Mouse (Mus musculus) T-cell, adult 2 months (primary cell): ENCODE measurements around the gene B4galnt4.
A peak's percentile ranks its signal among the peaks of the same experiment; 100 is the strongest.
"Not testable (repeated sequence)": the region's sequence is repeated elsewhere in the genome, so short reads cannot be mapped to it uniquely, and the experiment has no call there.

Experiments
- DNase-seq: peaks from one replicate; pipeline ENCODE4 v3.0.0; 2022; ENCODE audit warnings: low spot score

B4galnt4 gene

DNA sequence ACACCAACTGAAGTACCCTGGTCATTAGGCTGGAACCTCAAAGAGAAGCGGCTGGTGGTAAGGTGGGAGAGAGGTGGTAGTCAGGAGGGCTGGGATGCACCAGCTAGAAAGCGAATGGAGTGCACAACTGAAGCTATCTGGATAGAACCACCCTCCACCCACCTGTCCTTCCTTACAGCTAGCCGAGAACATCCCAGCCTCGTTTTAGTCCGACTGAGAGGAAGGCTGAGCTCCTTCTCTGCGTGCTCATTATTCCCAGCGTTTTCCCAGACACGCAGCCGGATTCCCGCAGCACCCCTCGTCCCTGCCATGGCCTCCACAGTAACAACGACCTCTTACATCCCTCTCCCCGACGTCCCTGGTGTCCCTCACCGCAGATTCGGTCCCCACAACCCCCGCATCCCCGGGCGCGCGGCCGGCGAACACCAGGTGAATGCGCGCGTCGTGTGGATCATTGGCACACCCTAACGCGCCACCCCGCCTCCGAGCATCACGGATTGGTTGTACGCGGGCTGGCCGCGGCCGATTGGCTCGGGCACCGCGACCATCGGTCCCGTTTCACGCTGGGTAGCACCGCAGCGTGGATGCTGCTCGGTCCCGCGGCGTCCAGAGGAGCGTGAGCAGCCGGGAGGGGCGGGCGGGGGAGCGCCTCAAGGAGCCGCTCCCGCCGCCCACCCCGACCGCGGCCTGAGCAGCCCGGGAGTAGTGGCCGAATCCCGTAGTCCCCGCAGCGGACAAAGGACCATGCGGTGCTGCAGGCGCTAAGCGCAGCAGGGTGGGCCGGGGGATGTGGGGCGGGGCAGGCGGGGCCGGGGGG is at the start of gene B4galnt4:
Gene B4galnt4 (plus strand): TSS at position 679 of the 817 bp plus-strand sequence.
- DNase-seq = peak; percentile 28

DNA sequence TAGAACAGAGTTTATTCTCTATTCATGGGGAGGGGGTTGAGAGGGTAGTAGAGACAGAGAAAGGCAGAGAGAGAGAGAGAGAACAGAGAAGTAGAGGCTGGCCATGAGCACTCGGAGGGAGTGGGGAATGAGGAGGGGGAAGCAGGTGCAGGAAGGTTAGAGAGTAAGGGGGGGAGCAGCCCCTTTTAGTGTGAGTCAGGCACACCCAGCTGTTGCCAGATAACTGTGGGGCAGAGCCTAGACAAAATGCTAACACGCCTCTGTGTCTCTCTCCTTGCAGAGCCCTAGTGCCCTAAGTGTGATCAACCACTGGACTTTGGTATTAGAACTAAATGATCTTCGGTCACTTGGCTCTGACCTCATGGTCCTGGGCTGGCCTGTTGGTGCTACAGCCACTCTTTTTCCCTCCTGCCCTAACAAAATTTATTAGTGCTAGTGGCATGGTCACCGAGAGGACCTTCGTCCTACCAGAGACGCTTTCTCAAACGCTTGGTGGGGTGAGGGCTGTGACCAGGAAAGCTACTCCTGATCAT is 49.6 kb upstream of the B4galnt4 start:
- no peak for DNase-seq

DNA sequence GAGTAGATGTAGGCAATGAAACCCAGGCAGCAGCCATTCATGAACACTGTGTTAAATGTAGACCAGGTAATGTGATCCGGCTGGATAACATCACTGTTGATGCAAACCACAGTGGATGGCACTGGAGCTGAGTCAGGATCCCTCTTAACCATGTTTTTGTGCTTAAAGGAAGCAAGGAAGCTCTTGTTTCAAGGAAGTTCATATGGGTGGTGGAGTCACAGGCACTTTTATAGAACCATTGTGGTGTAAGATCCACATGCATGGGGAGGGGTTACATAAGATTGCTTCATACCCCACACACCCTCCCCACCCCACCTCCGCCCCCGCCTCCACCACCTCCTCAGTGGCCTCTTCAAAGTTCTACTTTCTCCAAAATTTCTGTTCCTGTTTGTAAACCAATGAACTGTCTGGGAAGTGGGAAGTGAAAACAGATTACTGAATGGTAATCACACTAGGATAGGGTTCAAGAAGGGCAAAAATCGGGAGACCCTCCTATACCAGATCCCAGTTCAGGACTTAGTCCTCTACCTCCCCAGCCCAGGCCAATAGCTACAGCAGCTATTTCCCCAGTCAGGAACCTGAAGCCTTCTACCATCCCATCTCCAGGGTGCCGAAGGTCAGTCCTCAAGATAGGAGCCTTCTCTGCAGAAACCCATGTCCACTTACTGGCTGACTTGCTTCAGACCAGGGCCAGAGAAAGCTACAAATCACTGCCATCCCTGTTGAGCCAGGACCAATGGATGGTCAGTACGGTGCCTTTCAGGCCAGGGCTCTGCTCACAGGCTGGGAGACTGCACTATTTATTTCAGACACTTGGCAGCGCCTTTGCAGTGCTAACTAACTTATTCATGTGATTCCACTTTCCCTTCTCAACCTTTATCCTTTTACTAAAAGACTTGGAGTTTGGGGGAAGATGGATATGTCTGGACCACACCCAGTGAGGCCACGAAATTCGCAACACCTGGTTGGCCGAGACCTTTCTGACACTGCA is 43.9 kb upstream of the B4galnt4 start:
- DNase-seq = no peak

DNA sequence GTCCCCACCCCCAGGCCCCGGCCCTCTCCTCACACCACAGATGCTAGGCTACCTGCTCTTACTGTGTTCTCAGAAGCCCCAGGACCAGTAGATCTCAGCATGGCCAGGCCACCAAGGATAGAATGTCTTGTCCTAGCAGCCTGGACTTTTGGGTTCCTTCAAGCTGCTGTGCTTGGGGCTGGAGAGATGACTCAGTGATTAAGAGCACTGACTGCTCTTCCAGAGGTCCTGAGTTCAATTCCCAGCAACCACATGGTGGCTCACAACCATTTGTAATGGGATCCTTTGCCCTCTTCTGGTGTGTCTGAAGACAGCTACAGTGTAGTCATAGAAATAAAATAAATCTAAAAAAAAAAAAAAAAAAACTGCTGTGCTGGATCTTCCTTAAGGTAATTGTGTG is 43.1 kb upstream of the B4galnt4 start, which contains the start of gene Ifitm6:
Gene Ifitm6 (minus strand): TSS at position 101 of the 400 bp plus-strand sequence.
- not testable (repeated sequence) for DNase-seq

DNA sequence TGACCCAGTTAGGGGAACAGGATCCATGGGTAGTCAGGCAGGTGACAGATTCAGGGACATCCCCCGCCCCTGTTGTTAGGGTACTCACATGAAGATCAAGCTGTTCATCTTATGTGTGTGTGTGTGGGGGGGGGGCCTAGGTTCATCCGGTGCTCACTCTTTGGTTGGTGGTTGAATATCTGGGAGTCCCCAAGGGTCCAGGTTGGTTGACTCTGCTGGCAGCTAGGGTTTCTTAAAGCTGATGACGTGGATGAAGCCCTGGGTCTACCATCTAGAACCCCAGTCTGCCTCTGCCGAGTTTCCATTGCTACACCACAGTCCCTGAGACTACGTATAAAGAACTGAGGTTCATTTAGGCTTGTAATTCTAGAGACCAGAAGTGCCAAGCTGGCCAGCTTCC is 41.9 kb upstream of the B4galnt4 start:
- no peak for DNase-seq

DNA sequence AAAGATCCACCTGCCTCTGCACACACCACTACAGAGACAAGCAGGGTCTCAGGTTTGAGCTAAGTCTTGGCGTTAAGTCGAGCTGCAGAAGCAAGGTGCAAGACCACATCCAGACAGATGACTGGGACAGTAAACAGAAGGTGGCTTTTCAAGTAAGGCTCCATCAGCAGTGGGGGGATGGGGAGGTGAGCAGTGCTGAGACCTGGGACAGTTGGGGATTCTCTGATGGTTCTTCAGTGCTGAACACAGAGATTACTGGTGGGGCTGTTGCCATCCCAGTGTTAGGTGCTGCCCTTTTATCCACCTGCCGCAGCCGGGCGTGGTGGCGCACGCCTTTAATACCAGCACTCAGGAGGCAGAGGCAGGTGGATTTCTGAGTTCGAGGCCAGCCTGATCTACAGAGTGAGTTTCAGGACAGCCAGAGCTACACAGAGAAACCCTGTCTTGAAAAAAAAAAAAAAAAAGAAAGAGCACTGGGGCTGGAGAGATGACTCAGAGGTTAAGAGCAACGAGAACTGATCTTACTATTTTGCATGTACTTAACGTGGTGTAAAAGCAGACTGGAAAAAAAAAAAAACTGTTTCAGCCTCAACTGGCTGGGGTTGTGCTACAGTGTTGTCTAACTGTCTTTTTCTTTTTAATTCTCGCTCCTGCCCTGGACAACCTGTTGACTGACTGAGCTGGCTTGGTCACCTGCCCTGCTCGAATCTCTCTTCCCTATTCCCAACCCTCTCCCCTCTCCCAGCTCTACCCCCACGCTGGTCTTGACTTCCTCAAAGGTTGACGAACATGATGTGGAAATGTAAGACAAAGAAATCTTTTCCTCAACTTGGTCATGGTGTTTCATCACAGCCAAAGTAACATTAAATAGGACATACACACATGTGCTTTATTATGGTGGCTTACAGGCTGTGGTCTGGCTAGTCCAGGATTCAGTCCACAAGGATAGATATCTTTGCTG is 39.1 kb upstream of the B4galnt4 start:
- no peak for DNase-seq

DNA sequence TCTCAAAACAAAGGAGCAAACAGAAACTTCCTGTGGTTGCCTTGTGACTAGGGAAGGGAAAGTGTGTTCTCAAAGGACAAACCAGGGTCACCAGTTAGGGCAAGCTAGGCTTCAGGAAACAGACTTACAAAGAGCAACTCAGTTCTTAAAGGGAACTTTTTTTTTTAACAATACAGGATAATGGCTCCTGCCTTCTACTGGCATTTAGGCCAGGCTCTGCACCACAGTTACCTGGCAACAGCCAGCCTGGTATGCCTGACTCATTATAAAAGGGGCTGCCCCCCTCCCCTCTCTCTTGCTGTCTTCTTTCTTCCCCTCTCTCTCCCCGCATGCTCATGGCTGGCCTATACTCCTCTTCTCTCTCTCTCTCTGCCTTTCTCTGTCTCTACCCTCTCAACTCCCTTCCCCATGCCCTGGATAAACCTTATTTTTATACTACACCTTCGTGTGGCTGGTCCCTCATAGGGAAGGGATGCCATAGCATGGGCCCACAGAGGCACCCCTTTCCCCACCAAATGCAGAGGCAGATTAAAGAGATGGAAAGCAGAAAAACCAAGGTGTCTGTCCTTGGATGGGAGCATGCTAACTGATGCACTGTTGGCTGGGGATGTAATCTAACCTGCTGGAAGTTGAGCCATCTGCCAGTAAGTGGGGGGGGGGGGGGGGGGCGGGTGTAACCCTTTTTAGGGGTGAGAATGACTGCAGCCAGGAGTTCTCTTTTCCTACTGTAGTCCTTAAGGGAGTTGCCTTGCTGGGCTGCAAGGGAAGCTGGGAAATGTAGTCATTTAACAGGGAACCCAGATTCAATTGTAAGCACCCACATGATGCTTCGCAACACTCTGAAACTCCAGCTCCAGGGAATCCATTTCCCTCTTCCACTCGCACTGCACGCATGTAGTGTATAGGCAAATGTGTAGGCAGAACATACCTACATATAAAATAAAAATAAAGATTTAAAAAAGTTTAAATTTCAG is 35.8 kb upstream of the B4galnt4 start:
- DNase-seq = no peak

DNA sequence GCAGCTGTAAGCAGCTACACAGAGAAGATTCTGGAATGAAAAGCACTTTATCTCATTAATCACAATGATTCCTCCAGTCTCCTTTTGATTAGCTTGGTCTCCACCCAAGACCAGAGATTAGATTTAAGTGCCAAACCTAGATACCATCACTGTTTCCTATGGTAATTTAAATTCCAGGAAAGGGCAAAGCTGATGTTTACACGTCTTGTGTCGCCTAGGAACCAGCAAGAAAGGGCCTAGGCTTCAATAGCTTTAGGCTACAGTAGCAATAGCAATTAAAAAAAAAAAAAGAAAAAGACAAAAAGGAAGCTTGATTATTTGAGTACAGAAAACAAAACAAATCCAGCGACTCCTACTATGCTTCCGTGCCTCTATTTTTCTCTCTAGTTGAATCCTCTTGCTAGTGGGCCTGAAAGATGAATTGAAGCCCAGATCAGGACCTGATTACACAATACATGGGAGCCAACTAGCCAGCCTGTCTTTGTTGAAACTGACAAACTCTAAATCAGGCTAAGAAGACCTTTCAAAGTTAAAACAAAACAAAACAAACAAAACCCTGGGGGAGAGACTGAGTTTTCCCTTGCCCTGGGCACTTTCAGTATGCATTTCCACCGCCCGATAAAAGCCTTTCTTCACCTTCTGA is 34.7 kb upstream of the B4galnt4 start:
- DNase-seq = no peak

DNA sequence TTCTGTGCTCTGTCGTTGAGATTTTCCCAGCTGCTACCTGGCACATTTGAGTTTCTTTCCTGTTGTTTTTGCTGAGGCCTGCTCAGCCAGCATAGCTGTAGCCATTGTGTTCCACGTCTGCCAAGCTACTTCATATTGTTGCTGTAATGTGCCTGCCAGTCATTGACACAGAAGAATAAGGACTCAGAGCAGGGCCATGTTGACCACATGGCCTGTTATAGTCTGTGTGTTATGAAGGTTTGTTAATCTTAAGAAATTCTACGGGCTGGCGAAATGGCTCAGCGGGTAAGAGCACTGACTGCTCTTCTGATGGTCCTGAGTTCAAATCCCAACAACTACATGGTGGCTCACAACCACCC is 34.2 kb upstream of the B4galnt4 start:
- no peak for DNase-seq

DNA sequence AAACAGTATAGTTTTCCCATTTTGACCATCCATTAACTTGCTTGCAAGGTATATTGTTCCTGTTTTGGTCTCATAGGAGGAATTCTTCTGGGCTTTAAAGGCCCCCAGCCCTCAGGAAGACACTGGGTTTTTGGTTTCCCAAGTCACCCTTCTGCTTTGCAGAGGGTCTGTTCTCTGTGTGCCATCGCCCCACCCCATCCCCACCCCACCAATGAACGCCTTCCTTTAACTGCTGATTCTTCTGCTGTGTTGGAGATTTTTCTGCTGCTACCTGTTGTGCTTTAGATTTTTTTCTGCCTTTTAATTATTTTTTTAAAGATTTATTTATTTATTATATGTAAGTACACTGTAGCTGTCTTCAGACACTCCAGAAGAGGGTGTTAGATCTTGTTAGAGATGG is 32.1 kb upstream of the B4galnt4 start, which contains the start of gene Gm17387:
Gene Gm17387 (plus strand): TSS at position 301 of the 400 bp plus-strand sequence.
- no peak for DNase-seq

DNA sequence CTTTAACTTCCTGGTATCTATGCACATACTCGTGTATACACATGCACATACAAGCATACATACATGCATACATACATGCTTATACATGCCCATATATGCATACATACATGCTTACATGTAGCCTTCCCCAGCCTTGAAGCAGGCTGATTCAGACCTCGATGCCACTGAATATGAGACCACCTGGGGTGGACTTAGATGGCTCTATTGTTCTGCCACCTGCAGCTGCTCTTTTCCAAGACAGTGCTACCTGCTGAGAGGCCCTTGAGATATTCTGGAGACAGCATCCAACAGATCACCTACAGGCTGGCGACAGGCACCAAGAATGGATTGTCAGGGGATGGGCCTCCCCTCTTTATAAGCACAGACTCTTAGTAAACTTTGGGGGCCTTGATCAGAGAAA is 30.5 kb upstream of the B4galnt4 start:
- DNase-seq = no peak

DNA sequence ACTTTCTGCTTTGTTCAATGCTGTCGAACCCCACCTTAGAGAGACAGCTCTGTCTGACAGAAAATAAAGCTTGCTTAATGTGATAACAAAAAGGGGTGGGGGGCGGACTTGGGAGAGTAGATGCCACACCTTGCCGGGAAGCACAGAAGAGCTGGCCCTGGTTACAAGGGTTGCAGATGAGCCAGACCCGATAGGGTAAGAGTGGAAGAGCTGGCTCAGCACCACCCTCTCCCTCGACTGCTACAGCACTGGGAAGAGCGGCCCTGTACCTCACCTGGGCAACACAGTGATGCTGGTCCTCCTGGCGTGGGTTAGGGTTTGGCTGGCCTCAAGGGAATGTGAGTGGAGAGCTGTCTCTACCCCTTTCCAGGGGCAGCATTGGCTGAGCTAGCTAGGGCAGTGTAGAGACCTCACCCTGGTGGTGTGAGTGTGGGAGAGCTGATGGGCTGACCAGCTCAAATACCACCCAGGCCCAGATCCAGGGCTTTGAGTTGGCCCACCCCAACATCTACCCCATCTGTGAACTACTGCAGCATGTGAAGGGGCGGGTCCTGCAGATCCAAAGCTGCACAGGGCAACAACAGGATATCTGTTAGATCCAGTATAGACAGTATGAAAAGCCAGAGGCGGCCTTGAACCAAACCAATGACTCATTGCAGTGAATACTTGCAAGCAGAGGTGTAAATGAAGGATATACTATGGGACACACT is 28.3 kb upstream of the B4galnt4 start:
- no peak for DNase-seq

DNA sequence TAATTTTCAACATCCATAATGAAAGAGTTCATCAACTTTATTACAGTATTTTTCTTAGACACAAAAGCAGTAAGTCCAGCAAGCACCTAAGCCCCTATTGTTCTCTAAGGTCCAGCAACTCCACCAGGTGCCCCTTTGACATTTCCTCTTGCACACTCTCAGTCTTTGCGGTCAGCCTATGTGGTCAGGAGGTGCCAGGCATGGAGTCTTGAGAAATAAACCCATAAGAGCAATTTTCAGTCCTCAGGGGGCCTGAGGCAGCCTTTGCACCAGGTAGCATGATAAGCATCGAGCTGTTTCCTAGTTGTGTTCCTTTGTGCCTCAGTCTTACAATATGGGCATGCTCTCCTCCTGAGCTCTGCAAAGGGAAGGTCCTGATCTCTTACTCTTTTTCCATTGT is 24.3 kb upstream of the B4galnt4 start:
- DNase-seq = not testable (repeated sequence)

DNA sequence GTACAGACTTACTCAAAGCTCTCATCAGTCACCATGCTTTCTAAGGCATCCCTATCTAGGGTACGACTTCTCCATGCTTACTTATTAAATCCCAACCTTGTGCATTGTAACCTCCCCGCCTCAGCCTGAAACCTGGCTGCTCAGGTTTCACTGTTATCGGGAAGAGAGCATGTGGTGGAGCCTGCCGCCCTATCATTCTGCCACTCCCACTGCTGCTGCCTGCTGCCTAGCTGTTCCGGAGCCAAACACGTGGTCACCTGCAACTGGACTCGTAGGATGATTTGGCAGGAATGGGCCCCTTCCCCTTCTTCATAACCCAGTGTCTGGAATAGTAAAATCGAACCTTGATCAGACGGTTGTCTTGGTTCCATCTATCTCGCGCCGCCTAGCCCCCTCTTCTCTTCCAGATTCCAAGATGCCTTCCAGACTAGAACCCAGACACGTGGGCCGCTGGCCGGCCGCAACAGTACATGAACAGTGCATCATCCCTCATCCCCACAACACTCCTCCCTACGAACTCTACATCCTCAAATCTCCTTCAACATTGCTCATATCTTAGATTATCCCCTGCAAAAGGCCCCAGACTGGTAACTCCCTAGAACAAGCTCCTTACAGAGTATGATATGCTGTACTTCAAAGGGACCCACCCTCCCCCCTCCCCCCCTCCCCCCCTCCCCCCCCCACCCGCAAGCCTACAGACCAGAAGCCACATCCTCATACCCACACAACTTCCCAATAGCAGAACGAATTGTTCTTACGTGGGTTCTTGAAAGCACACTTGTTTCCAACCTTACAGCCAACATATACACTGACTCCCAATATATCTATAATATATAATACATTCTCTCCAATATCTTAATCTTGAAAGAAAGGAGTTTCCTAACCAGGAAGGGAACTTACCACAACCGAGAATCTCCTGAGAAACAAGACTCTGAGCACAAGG is 22.5 kb upstream of the B4galnt4 start:
- DNase-seq = no peak

DNA sequence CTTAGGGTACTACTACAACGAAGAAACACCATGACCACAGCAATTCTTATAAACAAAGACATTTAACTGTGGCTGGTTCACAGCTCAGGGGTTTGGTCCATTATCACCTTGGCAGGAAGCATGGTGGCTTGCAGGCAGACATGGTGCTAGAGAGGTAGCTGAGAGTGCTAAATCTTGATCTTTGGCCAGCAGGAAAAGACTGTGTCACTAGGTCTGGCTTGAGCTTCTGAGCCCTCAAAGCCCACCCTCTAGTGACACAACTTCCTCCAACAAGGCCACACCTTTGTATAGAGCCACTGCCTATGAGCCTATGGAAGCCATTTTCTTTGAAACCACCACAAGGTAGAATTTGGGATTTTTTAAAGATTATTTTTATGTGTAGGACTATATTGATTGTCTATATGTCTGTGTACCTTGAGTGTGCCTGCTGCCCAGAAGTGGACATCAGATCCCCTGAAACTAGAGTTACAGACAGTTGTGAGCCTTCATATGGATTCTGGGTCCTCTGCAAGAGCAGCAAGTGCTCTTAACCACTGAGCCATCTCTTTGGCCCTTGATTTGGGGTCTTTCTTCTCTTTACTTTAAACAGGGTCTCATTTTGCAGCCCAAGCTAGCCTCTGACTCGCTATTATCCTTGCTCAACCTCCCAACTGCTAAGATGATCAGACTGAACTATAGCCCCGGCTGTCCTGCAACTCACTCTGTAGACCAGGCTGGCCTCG is 21.4 kb upstream of the B4galnt4 start:
- DNase-seq = no peak

DNA sequence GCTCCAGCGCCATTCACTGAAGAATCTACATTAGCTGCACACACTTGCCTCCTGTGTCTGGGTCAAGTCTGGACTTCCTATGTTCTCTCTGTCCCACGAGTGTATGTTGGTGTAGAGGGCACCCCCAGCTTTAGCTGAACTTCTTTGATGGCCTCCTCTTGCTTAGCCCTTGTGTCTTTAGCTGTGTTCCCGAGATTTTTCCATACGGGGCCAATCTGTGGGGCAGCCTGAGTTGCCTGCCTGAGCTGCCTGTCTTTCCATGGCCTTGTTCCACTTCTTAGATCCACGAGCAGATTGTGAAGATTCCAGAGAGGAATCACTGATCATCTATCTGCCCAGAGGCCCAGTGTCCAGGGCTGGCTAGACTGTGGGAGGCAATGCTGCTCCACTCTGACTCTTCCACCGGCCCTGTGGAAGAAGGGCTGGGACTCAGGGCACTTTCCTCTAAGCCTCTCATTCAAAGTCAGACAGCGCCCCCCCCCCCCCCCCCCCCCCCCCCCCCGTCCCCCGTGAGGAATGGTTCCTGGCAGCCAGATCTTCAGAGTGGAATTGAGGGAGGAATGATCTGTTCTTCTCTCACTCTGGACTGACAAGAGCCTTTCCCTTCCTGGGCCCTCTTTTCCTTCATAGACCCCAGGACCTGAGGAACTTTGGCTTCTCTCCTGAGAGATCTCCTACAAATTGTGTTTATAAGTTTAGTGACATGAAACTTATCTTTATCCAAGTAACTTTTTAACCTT is 19.9 kb upstream of the B4galnt4 start:
- DNase-seq = no peak
